Mouse (Mus musculus): Measurements from ENCODE around the gene Ackr2. TPM values are rescaled to one million over a fixed set of nuclear protein-coding genes. Genes with fewer than 3 reads are reported as not detected.
A peak's percentile ranks its signal among the peaks of the same experiment; 100 is the strongest.

Ackr2 gene
- polyA plus RNA-seq (2014; fragmentation: Nextera tagmentation; extraction: Ambion mirVana), result 0.19 and 0.21 TPM in 2 replicates

DNA sequence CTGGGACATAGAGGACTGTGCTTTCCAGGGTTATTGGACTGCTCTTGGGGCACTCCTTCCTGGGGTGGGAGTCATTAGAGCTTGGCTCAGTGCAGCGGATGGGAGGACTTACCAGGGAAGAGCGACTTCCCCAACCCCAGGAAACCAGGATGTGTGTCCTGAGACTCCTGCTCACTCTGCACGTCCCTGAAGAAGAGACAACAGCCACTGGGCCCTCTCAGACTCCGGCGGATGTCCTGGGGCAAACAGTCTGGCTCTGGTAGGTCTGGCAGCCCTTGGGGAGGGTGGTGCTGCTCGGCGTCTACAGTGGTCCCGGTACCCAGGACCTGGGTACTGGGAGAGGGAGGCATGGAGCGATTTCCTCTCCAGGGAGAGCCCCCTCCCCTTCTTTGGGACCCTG, at the start of gene Ackr2:
Gene Ackr2, plus strand, starts transcription at position 111 of the 400 bp plus-strand sequence.
- Histone ChIP-seq H3K27me3 (replicated peaks; ENCODE audit: control insufficient read depth, insufficient read depth, low read length) (no peaks in the 10 kb centered on the region), H3K27ac (ENCODE audit: low read depth, low read length) (no peak within 1 kb of the TSS), H3K9me3 (ENCODE audit: control insufficient read depth, low read length) (no peaks in the 10 kb centered on the region), H3K4me3 (ENCODE audit: low read depth, low read length) (no peak within 1 kb of the TSS), H3K4me2 (no peak within 1 kb of the TSS), H3K4me1 (replicated peaks; ENCODE audit: control insufficient read depth, insufficient read depth, low read length) (no peaks in the 10 kb centered on the region), H3K9ac (ENCODE audit: low read depth, low read length) (no peak within 1 kb of the TSS), H3K36me3 (ENCODE audit: control insufficient read depth, insufficient read depth, low read length) (no peaks in the 10 kb centered on the region)
- ATAC-seq (replicated peaks; ENCODE audit: low FRiP score), result no peak
- 74% methylated on average over 9 of the region's 9 CpGs for WGBS
- no peak for DNase-seq (ENCODE audit: low spot score)

DNA sequence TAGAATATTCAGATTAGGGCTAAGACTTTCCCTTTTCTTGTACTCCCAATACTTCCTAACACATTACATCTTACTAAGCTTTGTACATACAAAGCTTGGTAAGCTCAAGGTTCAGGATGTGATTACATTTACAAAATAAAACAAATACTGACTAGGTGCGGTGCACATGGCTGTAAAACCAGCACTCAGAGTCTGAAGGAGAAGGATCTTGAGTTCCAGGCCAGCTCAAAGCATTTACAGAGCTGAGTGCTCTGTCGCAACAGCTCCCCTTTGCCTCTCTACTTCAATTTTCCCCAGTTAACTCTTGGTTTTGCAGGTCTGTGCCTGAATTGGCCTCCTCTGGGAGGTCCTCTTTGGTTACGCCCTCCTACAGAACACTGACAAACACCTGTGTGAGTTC, 43.9 kb upstream of the Ackr2 start:
- no peak overlapping the region for H3K27ac ChIP-seq (ENCODE audit: low read depth, low read length)
- peaks cover 14% of the 10 kb centered on the region for H3K4me1 ChIP-seq (replicated peaks; ENCODE audit: control insufficient read depth, insufficient read depth, low read length)
- ATAC-seq (replicated peaks; ENCODE audit: low FRiP score) (no peak), DNase-seq (ENCODE audit: low spot score) (no peak)
- H3K4me2 ChIP-seq, result no peak overlapping the region
- H3K36me3 ChIP-seq (ENCODE audit: control insufficient read depth, insufficient read depth, low read length), result peaks cover 4% of the 10 kb centered on the region; the same call in 1 of the 2 replicates
- H3K4me3 ChIP-seq (ENCODE audit: low read depth, low read length), result no peak overlapping the region
- H3K27me3 ChIP-seq (replicated peaks; ENCODE audit: control insufficient read depth, insufficient read depth, low read length), result no peaks in the 10 kb centered on the region
- H3K9ac ChIP-seq (ENCODE audit: low read depth, low read length), result no peak overlapping the region
- WGBS, result 93% methylated on average over 3 of the region's 3 CpGs
- H3K9me3 ChIP-seq (ENCODE audit: control insufficient read depth, low read length), result no peaks in the 10 kb centered on the region

DNA sequence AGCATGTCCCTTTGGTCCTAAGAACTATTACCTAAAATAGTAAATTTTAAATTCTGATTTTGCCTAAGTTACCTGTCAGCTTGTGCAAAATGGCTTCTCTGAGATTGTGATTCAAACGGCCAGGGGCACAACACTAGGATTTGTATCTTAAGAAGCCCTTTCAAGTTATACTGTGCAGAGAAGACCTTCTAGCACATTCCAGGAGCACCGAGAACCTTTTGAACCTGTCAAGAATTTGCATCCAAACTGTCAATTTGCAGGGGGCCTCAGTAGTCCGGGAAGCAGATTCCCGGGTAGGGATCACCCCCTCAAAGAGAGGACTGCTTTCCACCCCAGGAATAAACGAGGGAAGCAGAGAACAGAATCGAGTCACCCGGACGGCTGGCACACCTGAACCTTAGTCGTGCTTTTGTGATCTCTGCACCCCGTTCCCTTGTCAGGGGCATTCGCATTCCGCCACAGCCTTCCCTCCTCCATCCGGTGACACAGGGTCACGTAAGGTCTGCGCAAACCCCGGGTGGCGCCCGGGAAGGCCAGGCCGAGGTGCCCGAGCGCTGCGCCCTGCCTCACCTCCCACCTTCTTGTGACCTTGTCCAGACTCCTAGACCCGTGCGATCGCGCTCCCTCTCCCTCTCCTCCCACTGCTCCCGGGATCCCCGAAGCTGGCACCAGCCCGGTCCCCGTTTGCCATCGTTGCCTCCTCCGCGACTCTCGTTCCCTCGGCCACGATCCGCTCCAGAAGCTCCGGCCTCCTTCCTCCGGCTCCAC, 41.3 kb upstream of the Ackr2 start:
- peak overlapping the region; percentile 92 for H3K9ac ChIP-seq (ENCODE audit: low read depth, low read length)
- peak overlapping the region; percentile 92 for H3K4me3 ChIP-seq (ENCODE audit: low read depth, low read length)
- peak overlapping the region; percentile 91 for H3K27ac ChIP-seq (ENCODE audit: low read depth, low read length)
- 2% methylated on average over 38 of the region's 39 CpGs for WGBS
- ATAC-seq (replicated peaks; ENCODE audit: low FRiP score) (peak; percentile 43), DNase-seq (ENCODE audit: low spot score) (no peak)
- H3K4me1 ChIP-seq (replicated peaks; ENCODE audit: control insufficient read depth, insufficient read depth, low read length), result peaks cover 14% of the 10 kb centered on the region
- no peaks in the 10 kb centered on the region for H3K36me3 ChIP-seq (ENCODE audit: control insufficient read depth, insufficient read depth, low read length)
- H3K4me2 ChIP-seq, result peak overlapping the region; percentile 89
- H3K27me3 ChIP-seq (replicated peaks; ENCODE audit: control insufficient read depth, insufficient read depth, low read length), result no peaks in the 10 kb centered on the region
- no peaks in the 10 kb centered on the region for H3K9me3 ChIP-seq (ENCODE audit: control insufficient read depth, low read length)

DNA sequence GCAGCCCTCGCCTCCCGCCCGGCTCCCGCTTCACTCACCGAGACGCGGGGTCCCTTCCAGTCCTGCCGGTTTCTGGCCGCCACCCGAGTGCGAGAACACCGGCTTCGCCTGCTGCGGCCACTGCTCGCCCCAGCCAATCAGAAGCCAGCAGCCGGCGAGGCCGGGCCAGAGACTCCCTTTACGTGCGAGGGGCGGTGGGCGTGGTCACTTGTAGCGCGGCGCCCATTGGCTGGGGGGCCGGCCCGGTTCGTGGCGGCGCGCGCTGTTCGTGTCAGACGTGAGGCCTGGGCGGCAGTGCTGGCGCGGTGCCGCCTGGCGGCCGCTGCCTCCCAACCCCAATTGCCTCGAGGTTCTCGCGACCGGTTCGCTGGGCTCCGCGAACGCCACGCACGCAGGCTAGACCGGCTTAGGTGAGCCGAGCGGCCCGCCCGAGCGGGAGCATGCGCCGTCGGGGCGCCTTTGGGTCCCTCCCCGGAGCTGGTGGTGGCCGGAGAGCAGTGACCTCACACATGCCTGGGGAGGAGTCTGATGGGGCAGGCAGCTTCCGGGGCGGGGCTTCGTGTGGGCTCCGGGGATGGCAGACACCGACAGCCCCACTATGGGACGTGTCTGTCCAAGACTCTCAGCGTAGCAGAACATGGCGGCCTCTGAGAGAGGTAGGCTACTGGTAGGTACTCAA, 40.5 kb upstream of the Ackr2 start:
- peak overlapping the region; percentile 91 for H3K27ac ChIP-seq (ENCODE audit: low read depth, low read length)
- WGBS, result under 1% methylated on average over 70 of the region's 70 CpGs

DNA sequence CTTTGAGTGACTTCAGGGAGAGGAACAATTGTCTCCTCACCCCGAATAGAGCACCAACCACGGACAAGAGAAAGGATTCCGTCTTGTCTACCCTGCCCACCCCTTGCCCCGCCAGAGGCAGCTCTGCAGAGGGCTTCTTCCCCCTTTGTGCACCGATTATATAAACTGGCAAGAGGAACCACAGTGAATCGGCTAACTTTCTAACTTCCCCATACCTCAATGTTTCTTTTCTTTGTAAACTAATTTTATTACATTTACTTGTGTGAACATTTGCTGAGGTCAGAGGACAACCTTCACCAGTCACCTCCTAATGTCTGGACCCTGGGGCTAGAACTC, 40.0 kb upstream of the Ackr2 start, which contains the start of gene Higd1a:
Gene Higd1a, minus strand, starts transcription at position 210 of the 336 bp plus-strand sequence.
- H3K4me2 ChIP-seq, result peak within 1 kb of the TSS; percentile 89
- ATAC-seq (replicated peaks; ENCODE audit: low FRiP score) (no peak), DNase-seq (ENCODE audit: low spot score) (no peak)
- H3K27me3 ChIP-seq (replicated peaks; ENCODE audit: control insufficient read depth, insufficient read depth, low read length), result no peaks in the 10 kb centered on the region
- H3K4me1 ChIP-seq (replicated peaks; ENCODE audit: control insufficient read depth, insufficient read depth, low read length), result peaks cover 14% of the 10 kb centered on the region
- H3K9me3 ChIP-seq (ENCODE audit: control insufficient read depth, low read length), result no peaks in the 10 kb centered on the region
- no peaks in the 10 kb centered on the region for H3K36me3 ChIP-seq (ENCODE audit: control insufficient read depth, insufficient read depth, low read length)
- peak within 1 kb of the TSS; percentile 92 for H3K9ac ChIP-seq (ENCODE audit: low read depth, low read length)
- H3K4me3 ChIP-seq (ENCODE audit: low read depth, low read length), result peak within 1 kb of the TSS; percentile 92
- 6% methylated on average over 6 of the region's 6 CpGs for WGBS
- H3K27ac ChIP-seq (ENCODE audit: low read depth, low read length), result peak within 1 kb of the TSS; percentile 91

More for the DNA sequence above, 40.5 kb upstream of the Ackr2 start:
- H3K4me2 ChIP-seq, result peak overlapping the region; percentile 89
- no peaks in the 10 kb centered on the region for H3K27me3 ChIP-seq (replicated peaks; ENCODE audit: control insufficient read depth, insufficient read depth, low read length)
- H3K4me3 ChIP-seq (ENCODE audit: low read depth, low read length), result peak overlapping the region; percentile 92
- H3K9ac ChIP-seq (ENCODE audit: low read depth, low read length), result peak overlapping the region; percentile 92
- peak; percentile 99 for DNase-seq (ENCODE audit: low spot score)
- peaks cover 14% of the 10 kb centered on the region for H3K4me1 ChIP-seq (replicated peaks; ENCODE audit: control insufficient read depth, insufficient read depth, low read length)
- peak; percentile 96 for ATAC-seq (replicated peaks; ENCODE audit: low FRiP score)
- H3K36me3 ChIP-seq (ENCODE audit: control insufficient read depth, insufficient read depth, low read length), result no peaks in the 10 kb centered on the region
- H3K9me3 ChIP-seq (ENCODE audit: control insufficient read depth, low read length), result no peaks in the 10 kb centered on the region

DNA sequence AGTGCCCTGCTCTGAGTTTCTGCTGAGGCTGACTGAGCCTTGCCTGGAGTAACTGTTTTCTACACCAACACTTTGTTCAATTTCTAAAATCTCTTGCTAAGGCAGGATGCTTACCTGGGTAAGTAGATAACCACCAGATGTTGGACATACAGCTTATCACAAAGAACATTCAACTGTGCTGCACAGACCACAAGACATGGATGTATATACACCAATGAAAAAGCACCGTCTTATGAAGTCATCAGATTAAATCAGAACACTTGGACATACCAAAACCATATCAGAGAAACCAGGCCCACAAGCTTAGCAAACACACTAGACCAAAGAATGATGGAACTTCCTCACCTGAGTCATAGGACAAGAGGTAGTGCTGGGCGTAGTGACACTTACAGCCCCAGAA, 38.8 kb upstream of the Ackr2 start:
- Histone ChIP-seq H3K27ac (ENCODE audit: low read depth, low read length) (no peak overlapping the region), H3K4me3 (ENCODE audit: low read depth, low read length) (no peak overlapping the region), H3K27me3 (replicated peaks; ENCODE audit: control insufficient read depth, insufficient read depth, low read length) (no peaks in the 10 kb centered on the region), H3K9me3 (ENCODE audit: control insufficient read depth, low read length) (no peaks in the 10 kb centered on the region), H3K36me3 (ENCODE audit: control insufficient read depth, insufficient read depth, low read length) (no peaks in the 10 kb centered on the region), H3K9ac (ENCODE audit: low read depth, low read length) (no peak overlapping the region), H3K4me1 (replicated peaks; ENCODE audit: control insufficient read depth, insufficient read depth, low read length) (peaks cover 14% of the 10 kb centered on the region), H3K4me2 (no peak overlapping the region)
- 81% methylated on average over 2 of the region's 2 CpGs for WGBS
- ATAC-seq (replicated peaks; ENCODE audit: low FRiP score) (no peak), DNase-seq (ENCODE audit: low spot score) (no peak)

DNA sequence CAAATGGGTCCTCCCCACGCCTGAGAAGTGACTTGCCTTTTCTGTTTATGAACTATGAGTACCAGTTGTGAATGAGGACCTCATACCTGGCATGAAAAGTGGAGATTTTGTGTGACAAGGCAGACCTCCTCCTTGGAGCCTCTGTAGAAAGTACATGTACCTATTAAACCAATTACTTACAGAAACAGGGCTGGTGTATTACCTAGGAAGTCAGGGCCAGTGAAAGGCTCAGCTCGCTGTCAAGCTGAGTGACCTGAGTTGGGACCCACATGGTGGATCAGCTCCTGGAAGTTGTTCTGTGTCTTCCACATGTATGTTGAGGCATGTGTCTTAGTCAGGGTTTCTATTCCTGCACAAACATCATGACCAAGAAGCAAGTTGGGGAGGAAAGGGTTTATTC, 37.2 kb upstream of the Ackr2 start:
- Histone ChIP-seq H3K9ac (ENCODE audit: low read depth, low read length) (no peak overlapping the region), H3K9me3 (ENCODE audit: control insufficient read depth, low read length) (no peaks in the 10 kb centered on the region), H3K4me1 (replicated peaks; ENCODE audit: control insufficient read depth, insufficient read depth, low read length) (peaks cover 3% of the 10 kb centered on the region), H3K27me3 (replicated peaks; ENCODE audit: control insufficient read depth, insufficient read depth, low read length) (no peaks in the 10 kb centered on the region), H3K4me2 (no peak overlapping the region), H3K27ac (ENCODE audit: low read depth, low read length) (no peak overlapping the region), H3K4me3 (ENCODE audit: low read depth, low read length) (no peak overlapping the region), H3K36me3 (ENCODE audit: control insufficient read depth, insufficient read depth, low read length) (no peaks in the 10 kb centered on the region)
- DNase-seq (ENCODE audit: low spot score) (no peak), ATAC-seq (replicated peaks; ENCODE audit: low FRiP score) (no peak)
- 82% methylated on average over 2 of the region's 2 CpGs for WGBS

DNA sequence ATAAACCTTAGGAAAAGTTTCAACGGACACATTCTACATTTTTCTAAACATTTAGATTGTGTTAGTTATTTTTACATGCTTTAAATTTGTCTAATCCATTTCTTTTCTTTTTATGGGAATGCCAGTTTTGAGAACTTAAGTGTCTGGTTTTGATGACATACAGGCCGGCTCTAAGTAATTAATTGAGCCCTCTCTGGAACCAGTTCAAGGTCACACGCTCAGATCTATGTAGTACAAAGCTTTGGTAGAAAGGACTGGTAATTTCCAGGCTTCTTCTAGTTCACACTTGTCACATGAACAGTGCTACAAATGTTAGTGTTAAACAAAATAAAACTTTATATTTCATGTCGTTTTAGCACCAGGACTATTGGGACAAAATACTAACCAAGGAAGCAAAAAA, 33.3 kb upstream of the Ackr2 start:
- Histone ChIP-seq H3K36me3 (ENCODE audit: control insufficient read depth, insufficient read depth, low read length) (no peaks in the 10 kb centered on the region), H3K27me3 (replicated peaks; ENCODE audit: control insufficient read depth, insufficient read depth, low read length) (no peaks in the 10 kb centered on the region), H3K9me3 (ENCODE audit: control insufficient read depth, low read length) (no peaks in the 10 kb centered on the region), H3K27ac (ENCODE audit: low read depth, low read length) (no peak overlapping the region), H3K4me1 (replicated peaks; ENCODE audit: control insufficient read depth, insufficient read depth, low read length) (no peaks in the 10 kb centered on the region), H3K9ac (ENCODE audit: low read depth, low read length) (no peak overlapping the region), H3K4me2 (no peak overlapping the region), H3K4me3 (ENCODE audit: low read depth, low read length) (no peak overlapping the region)
- DNase-seq (ENCODE audit: low spot score) (no peak), ATAC-seq (replicated peaks; ENCODE audit: low FRiP score) (no peak)
- WGBS, result 59% methylated on average over 4 of the region's 4 CpGs
